In genomic region chr10:19459709-19460108, GRCm38 (mm10) we compare ENCODE assay signal across 26 mouse cellular contexts.
DNase-seq lines count a peak whose midpoint lies in the region; ATAC-seq lines count a peak whose summit lies in the region.
"Had no signal": no experiment of that assay in that cellular context is flagged by ENCODE, and none has a peak within 500 bp of the region (broad histone marks: within the 10 kb centered on the region; RNA-seq: fewer than 3 reads in every experiment).

No protein-coding gene starts in this region.

- no peak for DNase-seq in kidney, postnatal 4 days
- DNase-seq in midbrain, embryonic 11.5 days (ENCODE audit: low spot score, missing footprints) = peak; percentile 75
- DNase-seq in Muller cell, postnatal 12 days (ENCODE audit: inconsistent ontology term) = peak; percentile 46
- no peak for DNase-seq in gastrocnemius, postnatal 10 days
- DNase-seq: adrenal gland, adult 8-10 months; adrenal gland, postnatal 25 days; cerebellum, adult 11-12 months; cerebellum, adult 8-10 months; cerebellum, postnatal 36 days; gastrocnemius, postnatal 36 days; heart, adult 2 months; heart, postnatal 14 days; heart, postnatal 4 days had no signal

- H3K9me3 ChIP-seq in kidney, embryonic 16.5 days (ENCODE audit: low read length) = no peaks in the 10 kb centered on the region
- H3K9me3 ChIP-seq in midbrain, embryonic 11.5 days (ENCODE audit: control insufficient read depth, low read length) = no peaks in the 10 kb centered on the region
- H3K9me3 ChIP-seq in midbrain, embryonic 13.5 days = no peaks in the 10 kb centered on the region
- H3K9me3 ChIP-seq: embryonic facial prominence, embryonic 10.5 days; embryonic facial prominence, embryonic 13.5 days; forebrain, embryonic 12.5 days; forebrain, embryonic 15.5 days; heart, embryonic 10.5 days; heart, embryonic 13.5 days; hindbrain, embryonic 12.5 days; hindbrain, embryonic 15.5 days had no signal

- no peak overlapping the region for H3K9ac ChIP-seq in kidney, embryonic 16.5 days (replicated peaks; ENCODE audit: low read length)
- no peak overlapping the region for H3K9ac ChIP-seq in midbrain, embryonic 11.5 days (ENCODE audit: low read length)
- no peak overlapping the region for H3K9ac ChIP-seq in midbrain, embryonic 13.5 days (replicated peaks)
- H3K9ac ChIP-seq: embryonic facial prominence, embryonic 13.5 days; forebrain, embryonic 12.5 days; forebrain, embryonic 15.5 days; heart, embryonic 13.5 days; hindbrain, embryonic 12.5 days; hindbrain, embryonic 15.5 days had no signal

- WGBS in kidney, embryonic 16.5 days = 58% methylated on average over 5 of the region's 5 CpGs
- 77% methylated on average over 5 of the region's 5 CpGs for WGBS in midbrain, embryonic 11.5 days
- 67% methylated on average over 5 of the region's 5 CpGs for WGBS in midbrain, embryonic 13.5 days

- H3K4me1 ChIP-seq in kidney, embryonic 16.5 days (ENCODE audit: insufficient read depth, low read length) = 0 out of 2 replicates have a peak, but pooled peaks cover 5% of the 10 kb centered on the region
- no peaks in the 10 kb centered on the region for H3K4me1 ChIP-seq in midbrain, embryonic 11.5 days (ENCODE audit: control insufficient read depth, insufficient read depth, low read length)
- H3K4me1 ChIP-seq in midbrain, embryonic 13.5 days (replicated peaks) = peaks cover 4% of the 10 kb centered on the region
- H3K4me1 ChIP-seq: embryonic facial prominence, embryonic 13.5 days; heart, embryonic 10.5 days; heart, embryonic 13.5 days had no signal

- H3K27me3 ChIP-seq in kidney, embryonic 16.5 days (ENCODE audit: insufficient read depth, low read length) = no peaks in the 10 kb centered on the region
- peaks cover 6% of the 10 kb centered on the region for H3K27me3 ChIP-seq in midbrain, embryonic 11.5 days (ENCODE audit: control insufficient read depth, insufficient read depth, low read length)
- H3K27me3 ChIP-seq in midbrain, embryonic 13.5 days = peaks cover 13% of the 10 kb centered on the region
- H3K27me3 ChIP-seq: forebrain, embryonic 12.5 days; forebrain, embryonic 15.5 days had no signal

- no peaks in the 10 kb centered on the region for H3K36me3 ChIP-seq in kidney, embryonic 16.5 days (ENCODE audit: insufficient read depth, low read length)
- no peaks in the 10 kb centered on the region for H3K36me3 ChIP-seq in midbrain, embryonic 11.5 days (ENCODE audit: control insufficient read depth, insufficient read depth, low read length)
- H3K36me3 ChIP-seq in midbrain, embryonic 13.5 days = no peaks in the 10 kb centered on the region
- H3K36me3 ChIP-seq: embryonic facial prominence, embryonic 10.5 days; embryonic facial prominence, embryonic 13.5 days; forebrain, embryonic 12.5 days; forebrain, embryonic 15.5 days; heart, embryonic 10.5 days; heart, embryonic 13.5 days; hindbrain, embryonic 12.5 days; hindbrain, embryonic 15.5 days had no signal

- ATAC-seq in kidney, embryonic 16.5 days (ENCODE audit: low FRiP score, low TSS enrichment) = peak; percentile 77
- ATAC-seq in midbrain, embryonic 11.5 days (ENCODE audit: low FRiP score) = no peak
- ATAC-seq in midbrain, embryonic 13.5 days = no peak
- ATAC-seq: activated CD4-positive, CD25-positive, alpha-beta regulatory T cell, adult 4 months; CD4-positive, CD25-positive, alpha-beta regulatory T cell, adult 4 months had no signal

- no peak overlapping the region for H3K4me2 ChIP-seq in kidney, embryonic 16.5 days (replicated peaks; ENCODE audit: low read depth, low read length)
- H3K4me2 ChIP-seq in midbrain, embryonic 11.5 days = no peak overlapping the region
- no peak overlapping the region for H3K4me2 ChIP-seq in midbrain, embryonic 13.5 days (replicated peaks)
- H3K4me2 ChIP-seq: embryonic facial prominence, embryonic 13.5 days; heart, embryonic 13.5 days had no signal

- H3K4me3 ChIP-seq in kidney, embryonic 16.5 days (ENCODE audit: low read length) = no peak overlapping the region
- no peak overlapping the region for H3K4me3 ChIP-seq in midbrain, embryonic 11.5 days (ENCODE audit: low read depth, low read length)
- H3K4me3 ChIP-seq in midbrain, embryonic 13.5 days (replicated peaks) = no peak overlapping the region
- H3K4me3 ChIP-seq: embryonic facial prominence, embryonic 10.5 days; embryonic facial prominence, embryonic 13.5 days; erythroblast, embryonic 14.5 days; forebrain, embryonic 12.5 days; forebrain, embryonic 15.5 days; heart, adult 2 months; heart, embryonic 10.5 days; heart, embryonic 13.5 days; hindbrain, embryonic 12.5 days had no signal

- H3K27ac ChIP-seq in kidney, embryonic 16.5 days (ENCODE audit: low read length) = no peak overlapping the region; the same call in 1 of the 2 replicates
- no peak overlapping the region for H3K27ac ChIP-seq in midbrain, embryonic 11.5 days (ENCODE audit: low read depth, low read length)
- H3K27ac ChIP-seq in midbrain, embryonic 13.5 days = no peak overlapping the region
- H3K27ac ChIP-seq: embryonic facial prominence, embryonic 10.5 days; embryonic facial prominence, embryonic 13.5 days; forebrain, embryonic 12.5 days; forebrain, embryonic 15.5 days; heart, adult 2 months; heart, embryonic 10.5 days; heart, embryonic 13.5 days; hindbrain, embryonic 12.5 days; hindbrain, embryonic 15.5 days had no signal

Comparison
In these comparisons a context has a peak if more than half of its experiments do, and no peak if none do; other contexts are left out.
1. DNase-seq: peak in midbrain, embryonic 11.5 days (single experiment) and Muller cell, postnatal 12 days (single experiment); none in kidney, postnatal 4 days (0 of 2) and gastrocnemius, postnatal 10 days (single experiment).